Mouse (Mus musculus) gastrocnemius, postnatal 36 days (tissue): ENCODE measurements around the gene Gtf3c5. TPM values are rescaled to one million over a fixed set of nuclear protein-coding genes. Genes with fewer than 3 reads are reported as not detected.
A peak's percentile ranks its signal among the peaks of the same experiment; 100 is the strongest.

Source experiments
- DNase-seq, 2 experiments: peaks; one replicate each; pipeline ENCODE4 v3.0.0; 2022
- intact Hi-C: fragments of 180-260 bp; cut with DNase I; formaldehyde crosslinking; loops from one replicate; pipeline ENCODE4 v1.15.1; 2025
- total RNA-seq, 2 experiments: library from RNA; stranded (reverse); gene quantifications; 2 replicates each; pipeline ENCODE4 v1.2.3; 2021

Gtf3c5 gene
- total RNA-seq, 2 experiments from 2014 or later = 5.9 to 6.2 TPM

- no peak for DNase-seq
- intact Hi-C loops = no loop called here
These were observed 46.6 kb downstream of the Gtf3c5 start for GRCm38 (mm10) chr2:28536766-28537633.

- intact Hi-C loops = no loop called here
These were observed 47.4 kb downstream of the Gtf3c5 start for GRCm38 (mm10) chr2:28536166-28536565.

GRCm38 (mm10) chr2:28535650-28536049 lies 47.9 kb downstream of the Gtf3c5 start:
- intact Hi-C loops = no loop called here
- DNase-seq = no peak

More at GRCm38 (mm10) chr2:28536166-28536565, 47.4 kb downstream of the Gtf3c5 start:
- DNase-seq = no peak

GRCm38 (mm10) chr2:28535263-28535540 lies 48.3 kb downstream of the Gtf3c5 start:
- intact Hi-C loops = no loop called here
- no peak for DNase-seq

- no peak for DNase-seq
- intact Hi-C loops = no loop called here
These were observed 48.9 kb downstream of the Gtf3c5 start for GRCm38 (mm10) chr2:28534436-28535262.

GRCm38 (mm10) chr2:28533901-28534435 lies 49.6 kb downstream of the Gtf3c5 start:
- intact Hi-C loops = no loop called here

GRCm38 (mm10) chr2:28532938-28533771 lies 50.4 kb downstream of the Gtf3c5 start:
- intact Hi-C loops = no loop called here

More at GRCm38 (mm10) chr2:28533901-28534435, 49.6 kb downstream of the Gtf3c5 start:
- DNase-seq = no peak

GRCm38 (mm10) chr2:28530311-28530710 lies 53.2 kb downstream of the Gtf3c5 start:
- DNase-seq = no peak
- intact Hi-C loops = no loop called here

More at GRCm38 (mm10) chr2:28532938-28533771, 50.4 kb downstream of the Gtf3c5 start:
- DNase-seq = peak; percentile 85 to 88

- DNase-seq = no peak
- intact Hi-C loops = no loop called here
These were observed 53.7 kb downstream of the Gtf3c5 start for GRCm38 (mm10) chr2:28529856-28530255.

- no peak for DNase-seq
- intact Hi-C loops = no loop called here
These were observed 55.2 kb downstream of the Gtf3c5 start for GRCm38 (mm10) chr2:28528354-28528730.

- intact Hi-C loops = no loop called here
- no peak for DNase-seq
These were observed 55.9 kb downstream of the Gtf3c5 start for GRCm38 (mm10) chr2:28527436-28528353.

GRCm38 (mm10) chr2:28525943-28526876 lies 57.3 kb downstream of the Gtf3c5 start:
- DNase-seq = no peak
- intact Hi-C loops = no loop called here

GRCm38 (mm10) chr2:28525219-28525942 lies 58.2 kb downstream of the Gtf3c5 start:
- peak; percentile 69 to 71 for DNase-seq
- intact Hi-C loops = no loop called here

- intact Hi-C loops = no loop called here
- no peak for DNase-seq
These were observed 59.1 kb downstream of the Gtf3c5 start for GRCm38 (mm10) chr2:28524406-28524805.

- intact Hi-C loops = no loop called here
- DNase-seq = peak; percentile 80 to 90
These were observed 59.9 kb downstream of the Gtf3c5 start for GRCm38 (mm10) chr2:28523643-28524117.

- intact Hi-C loops = no loop called here
- peak in 1 of 2 experiments; percentile 23 for DNase-seq
These were observed 61.4 kb downstream of the Gtf3c5 start for GRCm38 (mm10) chr2:28522166-28522565.

GRCm38 (mm10) chr2:28521571-28522151 lies 61.9 kb downstream of the Gtf3c5 start:
- DNase-seq = peak in 1 of 2 experiments; percentile 29

More at GRCm38 (mm10) chr2:28521571-28522151, 61.9 kb downstream of the Gtf3c5 start:
- intact Hi-C loops = no loop called here
